Mouse (Mus musculus) E14TG2a.4 (cell line): Measurements from ENCODE around the gene Dync1i1.

ENCODE experiments used
- CTCF ChIP-seq: conservative IDR thresholded peaks from 2 replicates; pipeline ENCODE4 v1.5.1; 2014; ENCODE audit warnings: low read length
- NANOG ChIP-seq: IDR thresholded peaks from 2 replicates; pipeline ENCODE4 v1.6.1; 2014; ENCODE audit warnings: borderline replicate concordance, low read length, mixed read lengths
- POU5F1 ChIP-seq: IDR thresholded peaks from 2 replicates; pipeline ENCODE4 v1.6.1; 2014; ENCODE audit warnings: low read length, borderline replicate concordance

DNA sequence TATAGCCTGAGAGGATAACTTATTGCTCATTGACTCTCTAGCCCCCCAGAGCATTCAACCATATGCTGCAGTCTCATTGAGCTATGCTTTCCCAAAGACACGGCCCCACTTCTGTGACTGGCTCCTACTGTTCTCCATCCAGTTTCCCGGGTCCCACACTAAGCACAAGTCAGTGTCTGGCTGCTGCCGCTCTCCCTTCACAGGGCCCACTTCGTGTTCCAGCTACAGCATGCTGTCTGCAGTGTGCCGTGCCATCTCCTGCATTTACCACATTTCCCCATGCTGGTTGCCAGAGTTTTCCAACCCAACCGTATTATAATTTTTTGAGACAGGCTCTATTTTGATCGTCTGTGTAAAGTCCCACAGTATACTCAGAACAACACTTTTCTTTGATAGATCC lies 14.3 kb downstream of the Dync1i1 start:
- TF ChIP-seq CTCF (no peak), NANOG (no peak), POU5F1 (no peak)
